Mouse (Mus musculus): Measurements from ENCODE around the gene Arx. TPM values are rescaled to one million over a fixed set of nuclear protein-coding genes. Genes with fewer than 3 reads are reported as not detected.

Gene Arx
- total RNA-seq (2018; cell fraction: chromatin; rRNA removed): not detected
- total RNA-seq (2018; cell fraction: cytosol; rRNA removed): not detected
- not detected for total RNA-seq (2018; cell fraction: nucleus; rRNA removed)
- polyA plus RNA-seq (2018): not detected in 3 replicates

DNA sequence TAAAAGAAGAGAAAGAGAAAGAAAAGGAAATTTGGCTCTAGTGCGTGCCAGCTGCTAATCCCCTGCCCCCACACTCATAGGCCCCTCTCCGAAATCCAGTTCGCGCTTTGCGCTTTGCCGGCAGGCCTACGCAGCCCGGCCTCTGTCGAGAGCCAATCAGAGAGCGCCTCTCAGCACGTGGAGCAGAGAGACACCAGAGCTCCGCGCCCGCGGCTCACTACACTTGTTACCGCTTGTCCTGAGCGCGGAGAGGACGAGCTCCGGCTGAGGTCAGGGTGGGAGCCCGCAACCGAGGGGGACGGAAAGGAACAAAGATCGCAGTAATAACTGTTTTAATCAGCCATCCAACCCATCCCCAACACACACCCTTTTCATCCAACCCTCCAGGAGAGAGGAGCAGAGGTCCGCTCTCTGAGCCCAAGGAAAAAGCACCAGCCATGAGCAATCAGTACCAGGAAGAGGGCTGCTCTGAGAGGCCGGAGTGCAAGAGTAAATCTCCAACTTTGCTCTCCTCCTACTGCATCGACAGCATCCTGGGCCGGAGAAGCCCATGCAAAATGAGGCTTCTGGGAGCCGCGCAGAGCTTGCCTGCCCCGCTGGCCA, at the start of gene Arx:
Gene Arx (plus strand): TSS at position 155 of the 603 bp plus-strand sequence.
- Histone ChIP-seq H3K36me3 (ENCODE audit: inconsistent target) (no peaks in the 10 kb centered on the region), H3K4me3 (ENCODE audit: inconsistent target) (no peak within 1 kb of the TSS), H3K79me2 (ENCODE audit: inconsistent target) (no peaks in the 10 kb centered on the region), H3K27ac (no peak within 1 kb of the TSS)
- WGBS (ENCODE audit: missing documents): 23% methylated on average over 27 of the region's 31 CpGs

DNA sequence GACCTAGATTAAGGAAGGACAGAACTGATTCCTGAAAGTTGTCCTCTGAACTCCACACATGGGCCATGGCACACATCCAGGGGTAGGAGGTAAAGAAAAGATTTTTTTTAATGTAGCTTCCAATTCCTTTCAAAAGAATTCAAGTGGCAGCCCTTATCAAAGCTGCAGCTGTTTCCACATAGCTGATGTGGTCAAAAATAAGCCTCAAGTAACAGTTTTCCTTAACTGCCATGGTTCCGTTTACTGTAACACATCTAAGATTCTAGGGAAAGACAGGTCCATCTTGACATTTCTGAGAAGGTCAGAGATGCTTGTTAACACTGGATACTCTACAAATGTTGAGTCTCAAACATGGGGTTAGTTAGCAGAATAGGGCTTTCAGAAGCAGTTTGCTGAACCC, 34.9 kb upstream of the Arx start:
- H3K79me2 ChIP-seq (ENCODE audit: inconsistent target): no peaks in the 10 kb centered on the region
- H3K27ac ChIP-seq: no peak overlapping the region
- no peaks in the 10 kb centered on the region for H3K36me3 ChIP-seq (ENCODE audit: inconsistent target)
- 33% methylated on average over 1 of the region's 1 CpGs for WGBS (ENCODE audit: missing documents)
- no peak overlapping the region for H3K4me3 ChIP-seq (ENCODE audit: inconsistent target)

DNA sequence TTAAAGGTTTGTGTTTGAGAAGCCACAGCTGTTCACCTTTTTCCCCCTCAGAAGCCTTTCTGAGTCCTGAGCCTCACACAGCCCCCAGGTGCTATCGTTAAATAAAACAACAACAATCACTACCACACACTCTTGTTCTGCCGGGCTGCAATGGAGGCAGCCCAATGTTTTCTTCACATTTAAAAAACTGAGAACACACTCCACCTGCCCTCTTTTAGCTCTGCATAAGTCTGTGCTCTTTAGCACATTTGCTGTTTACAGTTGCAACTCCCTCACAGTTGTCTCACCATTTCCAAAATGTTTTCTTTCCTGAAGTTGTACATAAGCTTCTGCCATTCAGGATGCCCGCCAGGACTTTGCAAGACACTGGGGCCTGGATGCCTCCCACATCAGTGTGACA, 10.6 kb upstream of the Arx start:
- Histone ChIP-seq H3K27ac (no peak overlapping the region), H3K79me2 (ENCODE audit: inconsistent target) (no peaks in the 10 kb centered on the region), H3K36me3 (ENCODE audit: inconsistent target) (no peaks in the 10 kb centered on the region), H3K4me3 (ENCODE audit: inconsistent target) (no peak overlapping the region)
- 87% methylated on average over 2 of the region's 3 CpGs for WGBS (ENCODE audit: missing documents)

DNA sequence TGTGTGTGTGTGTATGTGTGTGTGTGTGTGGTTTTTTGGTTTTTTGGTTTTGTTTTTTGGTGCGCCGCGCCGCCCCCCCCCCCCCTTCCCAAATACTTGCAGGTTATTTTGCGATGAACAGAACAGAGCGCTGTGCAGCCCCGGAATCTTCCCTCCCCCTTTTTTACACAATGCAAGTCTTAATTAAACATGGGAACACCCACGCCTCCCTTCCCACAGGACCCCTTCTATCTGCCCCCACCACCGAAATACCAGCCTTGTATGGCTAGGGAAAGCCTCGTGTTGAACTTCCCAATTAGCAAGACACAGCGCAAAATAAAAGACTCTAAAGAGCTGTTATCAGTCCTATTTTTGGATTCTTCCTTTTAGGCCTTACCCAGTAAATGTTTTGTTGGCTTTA, 6.3 kb upstream of the Arx start:
- 58% methylated on average over 9 of the region's 11 CpGs for WGBS (ENCODE audit: missing documents)
- H3K4me3 ChIP-seq (ENCODE audit: inconsistent target): no peak overlapping the region
- no peak overlapping the region for H3K27ac ChIP-seq
- no peaks in the 10 kb centered on the region for H3K36me3 ChIP-seq (ENCODE audit: inconsistent target)
- no peaks in the 10 kb centered on the region for H3K79me2 ChIP-seq (ENCODE audit: inconsistent target)

DNA sequence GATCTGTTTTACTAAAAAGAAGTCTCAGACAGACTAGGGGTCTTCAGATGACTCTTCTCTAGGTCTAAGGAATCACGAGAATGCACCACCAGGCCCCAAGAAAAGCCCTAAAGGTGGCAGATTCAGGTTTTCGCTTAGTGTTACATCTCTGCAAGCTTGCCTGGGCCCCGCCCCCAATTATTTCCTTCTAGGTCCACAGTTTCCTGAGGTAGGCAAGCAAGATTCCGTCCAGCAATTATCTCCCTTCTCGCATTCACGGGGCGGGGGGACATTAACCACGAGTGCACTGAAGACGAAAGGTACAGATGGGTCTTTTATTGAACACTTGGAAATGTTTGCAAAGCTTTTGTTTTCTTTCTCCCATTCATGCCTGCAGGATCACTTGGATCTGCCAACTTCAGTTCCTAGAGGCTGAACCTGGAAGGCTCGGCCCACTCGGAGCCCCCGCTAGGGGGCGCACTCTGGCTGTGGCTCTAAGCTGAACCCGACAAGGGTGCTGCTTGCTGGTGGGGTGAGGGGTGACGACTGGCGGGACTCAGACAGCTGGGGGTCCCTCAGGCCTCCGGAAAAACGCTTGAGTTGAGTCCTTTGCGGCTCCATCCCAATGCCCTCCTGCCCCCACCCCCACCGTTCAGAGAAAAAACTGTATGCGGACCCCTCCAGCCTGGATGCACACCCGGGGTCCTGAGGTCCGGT, 5.1 kb upstream of the Arx start:
- Histone ChIP-seq H3K4me3 (ENCODE audit: inconsistent target) (no peak overlapping the region), H3K79me2 (ENCODE audit: inconsistent target) (no peaks in the 10 kb centered on the region), H3K27ac (no peak overlapping the region), H3K36me3 (ENCODE audit: inconsistent target) (no peaks in the 10 kb centered on the region)
- WGBS (ENCODE audit: missing documents): 25% methylated on average over 21 of the region's 23 CpGs

DNA sequence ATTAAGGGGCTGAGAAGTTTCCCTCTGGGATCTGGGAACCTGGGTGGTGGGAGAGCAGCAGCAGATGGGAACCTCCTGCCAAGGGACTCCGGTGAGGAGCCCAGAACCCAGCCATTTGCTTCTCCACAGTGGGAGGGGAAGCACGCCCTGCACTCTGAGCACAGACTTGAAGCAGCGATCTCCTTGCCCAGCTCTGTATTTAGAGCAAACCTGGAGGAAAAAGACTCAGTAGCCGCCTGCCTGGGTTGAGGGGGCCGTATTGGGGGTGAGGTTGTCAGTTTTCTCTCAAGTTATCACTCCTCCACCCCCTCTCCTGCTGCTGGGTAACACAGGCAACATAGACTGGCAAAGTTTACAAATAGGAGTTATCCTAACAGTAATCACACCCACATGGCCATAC, 4.5 kb upstream of the Arx start:
- no peaks in the 10 kb centered on the region for H3K79me2 ChIP-seq (ENCODE audit: inconsistent target)
- 39% methylated on average over 5 of the region's 5 CpGs for WGBS (ENCODE audit: missing documents)
- no peaks in the 10 kb centered on the region for H3K36me3 ChIP-seq (ENCODE audit: inconsistent target)
- no peak overlapping the region for H3K27ac ChIP-seq
- H3K4me3 ChIP-seq (ENCODE audit: inconsistent target): no peak overlapping the region

DNA sequence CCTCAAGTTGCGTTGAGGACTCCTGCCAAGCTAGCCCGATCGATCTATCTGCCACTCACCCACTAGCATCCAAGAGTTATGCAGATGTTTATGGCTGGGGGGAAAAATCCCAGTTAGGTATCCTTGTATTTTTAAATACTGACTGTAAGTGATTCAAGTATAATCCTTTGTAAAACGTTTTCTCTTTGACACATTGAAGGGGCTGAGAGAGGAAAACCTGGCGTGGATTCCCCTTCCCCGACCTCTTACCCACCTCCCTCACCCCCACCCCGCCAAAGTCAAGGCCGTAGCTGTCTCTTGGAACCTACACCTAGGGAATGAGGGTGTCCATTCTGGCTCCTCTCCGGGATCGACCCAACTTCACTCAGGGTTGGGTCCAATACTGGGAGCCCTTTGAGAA, 1.2 kb upstream of the Arx start:
- Histone ChIP-seq H3K79me2 (ENCODE audit: inconsistent target) (no peaks in the 10 kb centered on the region), H3K27ac (no peak overlapping the region), H3K4me3 (ENCODE audit: inconsistent target) (no peak overlapping the region), H3K36me3 (ENCODE audit: inconsistent target) (no peaks in the 10 kb centered on the region)
- WGBS (ENCODE audit: missing documents): 36% methylated on average over 6 of the region's 10 CpGs

DNA sequence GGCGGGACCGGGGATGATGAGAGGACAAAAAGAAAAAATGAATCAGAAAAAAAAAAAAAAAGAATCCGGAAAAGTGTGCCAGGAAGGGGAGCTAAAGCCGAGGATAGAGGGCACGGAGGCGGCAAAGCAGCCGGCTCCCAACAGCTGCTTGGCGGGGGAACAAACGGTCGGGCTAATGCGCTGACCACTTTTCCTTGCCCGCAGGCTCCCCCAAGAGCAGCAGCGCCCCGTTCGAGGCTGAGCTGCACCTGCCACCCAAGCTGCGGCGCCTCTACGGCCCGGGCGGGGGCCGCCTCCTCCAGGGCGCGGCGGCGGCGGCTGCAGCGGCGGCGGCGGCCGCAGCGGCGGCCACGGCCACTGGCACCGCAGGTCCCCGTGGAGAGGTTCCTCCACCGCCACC, 2.1 kb downstream of the Arx start:
- WGBS (ENCODE audit: missing documents): 4% methylated on average over 33 of the region's 37 CpGs

DNA sequence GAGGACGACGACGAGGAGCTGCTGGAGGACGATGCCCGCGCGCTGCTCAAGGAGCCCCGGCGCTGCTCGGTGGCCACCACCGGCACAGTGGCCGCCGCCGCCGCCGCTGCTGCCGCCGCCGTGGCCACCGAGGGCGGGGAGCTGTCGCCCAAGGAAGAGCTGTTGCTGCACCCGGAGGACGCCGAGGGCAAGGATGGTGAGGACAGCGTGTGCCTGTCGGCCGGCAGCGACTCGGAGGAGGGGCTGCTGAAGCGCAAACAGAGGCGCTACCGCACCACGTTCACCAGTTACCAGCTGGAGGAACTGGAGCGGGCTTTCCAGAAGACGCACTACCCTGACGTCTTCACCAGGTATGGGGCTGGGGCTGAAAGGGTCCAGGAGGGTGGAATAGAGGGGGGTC, 2.8 kb downstream of the Arx start:
- no peaks in the 10 kb centered on the region for H3K79me2 ChIP-seq (ENCODE audit: inconsistent target)
- H3K27ac ChIP-seq: no peak overlapping the region
- no peaks in the 10 kb centered on the region for H3K36me3 ChIP-seq (ENCODE audit: inconsistent target)
- WGBS (ENCODE audit: missing documents): 29% methylated on average over 12 of the region's 37 CpGs
- no peak overlapping the region for H3K4me3 ChIP-seq (ENCODE audit: inconsistent target)

More for the DNA sequence above, 2.1 kb downstream of the Arx start:
- Histone ChIP-seq H3K4me3 (ENCODE audit: inconsistent target) (no peak overlapping the region), H3K79me2 (ENCODE audit: inconsistent target) (no peaks in the 10 kb centered on the region), H3K36me3 (ENCODE audit: inconsistent target) (no peaks in the 10 kb centered on the region), H3K27ac (no peak overlapping the region)

DNA sequence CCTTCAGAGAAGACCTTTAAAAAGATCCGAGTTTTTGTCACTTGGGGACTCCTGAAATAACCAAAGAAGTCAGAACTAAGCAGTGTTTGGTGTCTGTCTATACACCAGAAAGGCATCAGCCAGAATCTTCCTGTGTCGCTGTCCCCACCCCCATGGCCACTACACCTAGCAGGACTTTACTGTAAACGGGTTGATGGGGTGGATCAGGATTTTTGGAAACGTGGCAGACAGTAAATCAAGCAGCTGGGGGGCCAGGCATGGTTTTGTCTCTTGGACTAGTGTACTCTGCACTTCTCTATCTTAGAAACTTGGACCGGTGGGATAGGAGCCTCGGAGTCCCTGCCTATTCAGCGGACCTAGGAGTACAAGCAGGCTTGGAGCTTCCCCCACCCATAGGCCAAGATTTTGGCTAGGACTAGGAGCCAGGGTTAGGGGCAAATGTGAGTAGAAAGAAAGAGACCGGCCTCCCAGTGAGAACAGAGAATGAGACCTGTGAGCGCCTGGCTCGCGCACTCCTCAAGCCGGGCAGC, 3.7 kb downstream of the Arx start:
- no peak overlapping the region for H3K27ac ChIP-seq
- H3K79me2 ChIP-seq (ENCODE audit: inconsistent target): no peaks in the 10 kb centered on the region
- 22% methylated on average over 10 of the region's 12 CpGs for WGBS (ENCODE audit: missing documents)
- no peaks in the 10 kb centered on the region for H3K36me3 ChIP-seq (ENCODE audit: inconsistent target)
- no peak overlapping the region for H3K4me3 ChIP-seq (ENCODE audit: inconsistent target)

DNA sequence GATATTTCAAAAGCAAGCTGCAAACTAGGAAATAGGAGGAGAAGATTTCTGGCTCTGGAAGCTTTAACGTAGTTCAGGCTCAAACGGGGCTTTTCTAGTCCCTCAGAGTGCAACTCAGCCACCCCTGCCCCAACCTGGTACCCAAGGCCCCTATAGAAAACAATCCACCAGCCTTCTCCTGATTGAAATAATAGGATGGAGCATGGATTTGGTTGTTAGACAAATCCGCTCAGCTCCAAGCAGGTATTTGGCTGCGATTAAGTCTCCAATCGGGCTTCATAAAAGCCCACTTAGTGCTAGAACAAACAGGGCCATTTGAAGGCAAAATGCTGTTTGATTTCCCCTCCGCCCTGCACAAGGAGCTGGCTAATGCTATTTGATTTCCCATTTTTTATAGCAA, 5.8 kb downstream of the Arx start:
- no peak overlapping the region for H3K27ac ChIP-seq
- H3K36me3 ChIP-seq (ENCODE audit: inconsistent target): no peaks in the 10 kb centered on the region
- no peaks in the 10 kb centered on the region for H3K79me2 ChIP-seq (ENCODE audit: inconsistent target)
- H3K4me3 ChIP-seq (ENCODE audit: inconsistent target): no peak overlapping the region
- WGBS (ENCODE audit: missing documents): 31% methylated on average over 5 of the region's 6 CpGs

DNA sequence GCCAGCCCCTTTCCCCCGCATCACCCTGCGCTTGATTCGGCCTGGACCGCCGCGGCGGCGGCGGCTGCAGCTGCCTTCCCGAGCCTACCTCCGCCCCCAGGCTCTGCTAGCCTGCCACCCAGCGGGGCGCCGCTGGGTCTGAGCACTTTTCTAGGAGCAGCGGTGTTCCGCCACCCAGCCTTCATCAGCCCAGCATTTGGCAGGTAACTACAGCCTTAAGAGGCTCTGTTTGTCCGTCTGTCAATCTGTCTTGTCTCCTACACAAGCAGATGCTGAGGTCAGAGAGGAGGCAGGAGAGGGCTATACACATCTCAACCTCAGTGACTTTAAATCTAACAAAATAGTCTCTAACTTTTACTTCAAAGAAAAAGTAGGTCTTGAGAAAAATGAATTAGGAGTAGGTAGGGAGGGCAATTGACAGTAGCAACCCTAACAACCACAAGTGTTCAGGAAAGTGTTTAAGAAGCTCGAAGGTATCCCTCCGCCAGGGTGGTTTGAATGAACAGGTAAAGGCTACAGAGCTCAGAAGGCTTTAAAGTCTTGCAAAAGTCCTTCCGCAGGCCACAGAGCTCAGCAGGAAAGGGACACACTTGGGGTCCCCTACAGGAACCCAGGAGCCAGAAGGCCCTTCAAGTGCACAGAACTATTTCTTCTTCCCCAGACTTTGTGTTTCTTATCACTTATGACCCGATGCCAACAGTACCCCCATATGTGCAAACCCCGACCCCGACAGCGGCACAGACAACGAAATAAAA, 8.7 kb downstream of the Arx start:
- no peak overlapping the region for H3K27ac ChIP-seq
- 26% methylated on average over 15 of the region's 25 CpGs for WGBS (ENCODE audit: missing documents)
- no peaks in the 10 kb centered on the region for H3K79me2 ChIP-seq (ENCODE audit: inconsistent target)
- H3K36me3 ChIP-seq (ENCODE audit: inconsistent target): no peaks in the 10 kb centered on the region
- no peak overlapping the region for H3K4me3 ChIP-seq (ENCODE audit: inconsistent target)

DNA sequence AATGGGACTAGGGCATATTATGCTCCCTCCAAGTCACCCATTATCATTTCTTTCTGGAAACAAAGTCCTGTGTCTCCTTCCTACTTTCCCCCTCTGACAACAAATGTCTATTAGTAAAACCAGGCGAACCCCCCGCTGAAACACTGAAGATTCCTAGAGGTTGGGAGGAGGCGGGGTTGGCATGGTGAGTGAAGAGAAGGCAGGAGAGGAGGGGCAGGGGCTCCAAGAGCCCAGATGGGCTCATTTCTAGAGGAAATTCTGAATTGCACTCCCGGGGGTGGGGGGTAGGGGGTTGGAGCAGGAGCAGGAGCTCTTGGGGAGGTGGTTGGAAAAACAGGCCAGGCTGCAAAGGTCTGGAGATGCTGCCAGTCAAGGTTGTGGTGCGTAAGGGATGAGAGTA, 9.6 kb downstream of the Arx start:
- Histone ChIP-seq H3K79me2 (ENCODE audit: inconsistent target) (no peaks in the 10 kb centered on the region), H3K4me3 (ENCODE audit: inconsistent target) (no peak overlapping the region), H3K36me3 (ENCODE audit: inconsistent target) (no peaks in the 10 kb centered on the region), H3K27ac (no peak overlapping the region)
- WGBS (ENCODE audit: missing documents): 38% methylated on average over 5 of the region's 5 CpGs

DNA sequence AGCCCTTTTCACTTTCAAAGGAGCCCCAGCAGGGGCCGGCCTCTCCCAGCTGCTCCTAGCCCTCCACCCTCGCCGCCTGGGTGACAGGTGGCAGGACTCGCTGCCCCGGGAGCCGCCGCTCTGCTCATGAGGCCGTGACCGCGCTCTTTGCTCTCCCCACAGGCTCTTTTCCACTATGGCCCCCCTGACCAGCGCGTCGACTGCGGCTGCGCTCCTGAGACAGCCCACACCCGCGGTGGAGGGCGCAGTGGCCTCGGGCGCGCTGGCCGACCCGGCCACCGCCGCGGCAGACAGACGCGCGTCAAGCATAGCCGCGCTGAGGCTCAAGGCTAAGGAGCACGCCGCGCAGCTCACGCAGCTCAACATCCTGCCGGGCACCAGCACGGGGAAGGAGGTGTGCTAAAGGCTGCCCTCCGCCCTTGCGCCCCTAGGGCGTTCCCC, 10.8 kb downstream of the Arx start:
- 19% methylated on average over 40 of the region's 40 CpGs for WGBS (ENCODE audit: missing documents)
- no peak overlapping the region for H3K4me3 ChIP-seq (ENCODE audit: inconsistent target)
- H3K27ac ChIP-seq: no peak overlapping the region

More for the DNA sequence above, 10.8 kb downstream of the Arx start:
- Histone ChIP-seq H3K36me3 (ENCODE audit: inconsistent target) (no peaks in the 10 kb centered on the region), H3K79me2 (ENCODE audit: inconsistent target) (no peaks in the 10 kb centered on the region)

All from macrophage (primary cell).